Mouse (Mus musculus): ENCODE measurements around the gene Ccnt2.

DNA sequence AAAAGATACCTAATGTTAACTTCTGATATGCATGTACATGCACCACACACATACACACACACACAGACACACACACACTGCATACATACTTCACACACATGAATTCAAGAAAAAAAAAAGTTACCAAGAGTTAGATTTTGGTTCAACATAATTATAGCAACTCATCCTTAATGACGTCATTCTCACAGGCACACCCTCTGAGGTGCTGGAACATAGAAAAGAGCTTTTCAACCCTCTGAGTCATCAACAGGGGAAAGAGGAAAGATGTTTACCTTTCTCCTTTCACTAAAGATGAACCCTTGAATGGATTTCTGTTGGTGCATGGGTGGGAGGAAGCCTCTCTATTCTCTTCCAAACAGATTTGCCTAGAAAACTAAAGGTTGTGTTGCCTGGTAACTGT lies 64.6 kb downstream of the Ccnt2 start:
- TF ChIP-seq CTCF (IDR thresholded peaks at IDR 0.05; ENCODE audit: borderline replicate concordance, control insufficient read depth, extremely low read depth, insufficient read depth, low read length, poor library complexity): no peak
- no peak for TF ChIP-seq POLR2A (IDR thresholded peaks at IDR 0.05; ENCODE audit: control insufficient read depth, extremely low read depth, insufficient read depth, low read length, poor library complexity)
